Mouse (Mus musculus): ENCODE data around the gene Cd7.
"Not testable (repeated sequence)": the region's sequence is repeated elsewhere in the genome, so short reads cannot be mapped to it uniquely, and the experiment has no call there.

DNA sequence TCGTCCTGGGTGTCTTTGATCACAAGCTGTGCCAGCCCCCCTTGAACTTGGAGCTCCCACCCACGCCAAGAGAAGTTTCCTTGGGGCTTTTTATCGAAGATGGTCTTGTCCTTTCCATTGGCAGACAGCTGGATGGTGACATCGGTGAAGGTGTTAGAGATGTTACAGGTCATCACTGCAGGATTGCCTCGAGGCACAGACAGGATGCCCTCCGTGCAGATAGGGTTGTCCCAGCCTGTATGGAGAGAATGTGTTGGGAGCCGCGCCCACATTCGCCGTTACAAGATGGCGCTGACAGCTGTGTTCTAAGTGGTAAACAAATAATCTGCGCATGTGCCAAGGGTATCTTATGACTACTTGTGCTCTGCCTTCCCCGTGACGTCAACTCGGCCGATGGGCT lies 30.4 kb upstream of the Cd7 start:
- TF ChIP-seq CTCF (IDR thresholded peaks at IDR 0.05; ENCODE audit: control insufficient read depth, insufficient read depth, insufficient read length); USF1 (IDR thresholded peaks at IDR 0.05; ENCODE audit: low read depth): not testable (repeated sequence)
